Mouse (Mus musculus) lung, adult 2 months (tissue): ENCODE data around the gene Ldb2.

ENCODE experiments used
- CTCF ChIP-seq: fragments of 200-500 bp; IDR thresholded peaks from 2 replicates; pipeline ENCODE4 v1.5.1; 2011; ENCODE audit warnings: mild to moderate bottlenecking, low read length, control low read depth; ENCODE audit not compliant: insufficient read depth
- POLR2A ChIP-seq: fragments of 200-500 bp; IDR thresholded peaks from 2 replicates; pipeline ENCODE4 v1.6.1; 2011; ENCODE audit warnings: low read depth, mild to moderate bottlenecking, control low read depth, low read length, borderline replicate concordance; ENCODE audit errors: extremely low read depth

DNA sequence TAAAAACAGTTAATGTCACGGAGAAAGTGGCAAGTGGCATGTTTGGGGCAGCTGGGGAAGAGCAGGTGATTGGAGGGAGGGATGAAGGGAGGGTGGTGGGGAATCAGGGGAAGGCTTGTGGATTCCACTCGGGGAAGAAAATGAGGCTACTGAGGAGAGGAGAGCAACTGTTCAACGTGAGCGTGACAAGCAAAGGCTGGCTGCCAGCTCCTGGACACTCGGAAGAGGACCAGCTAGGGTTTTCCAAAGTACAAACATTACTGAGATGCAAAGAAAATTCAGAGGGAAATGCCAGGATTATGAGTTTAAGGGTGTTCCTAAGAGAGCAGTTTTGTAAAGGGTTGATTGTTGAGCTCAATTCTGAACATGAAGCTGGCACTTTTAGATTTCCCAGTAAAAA is 294.7 kb downstream of the Ldb2 start:
- no peak for TF ChIP-seq POLR2A
- TF ChIP-seq CTCF = no peak
